Mouse (Mus musculus): Measurements from ENCODE around the gene Stac3. TPM values are rescaled to one million over a fixed set of nuclear protein-coding genes. Genes with fewer than 3 reads are reported as not detected.
A peak's percentile ranks its signal among the peaks of the same experiment; 100 is the strongest.

Gene Stac3
- polyA plus RNA-seq, 1 experiment from 2014 or later, result 2.2 TPM

GRCm38 (mm10) chr10:127510895-127511617 lies 9.6 kb downstream of the Stac3 start:
- Histone ChIP-seq H3K27me3 (peaks cover 72% of the 10 kb centered on the region), H3K4me3 (peak overlapping the region; percentile 37), H3K4me1 (peaks cover 74% of the 10 kb centered on the region), H3K36me3 (peaks cover 3% of the 10 kb centered on the region; the same call in 1 of the 2 replicates), H3K9ac (peak overlapping the region; percentile 65; the same call in 1 of the 2 replicates), H3K9me3 (replicated peaks) (no peaks in the 10 kb centered on the region), H3K27ac (peak overlapping the region; percentile 98), H3K4me2 (replicated peaks) (peak overlapping the region; percentile 75)
- ATAC-seq (ENCODE audit: low FRiP score), result no peak
- WGBS, result 5% methylated on average over 11 of the region's 11 CpGs

- peak; percentile 11; the same call in 1 of the 2 replicates for ATAC-seq (ENCODE audit: low FRiP score)
- Histone ChIP-seq H3K4me3 (peak overlapping the region; percentile 37), H3K27me3 (peaks cover 76% of the 10 kb centered on the region), H3K4me2 (replicated peaks) (peak overlapping the region; percentile 75), H3K9me3 (replicated peaks) (no peaks in the 10 kb centered on the region), H3K36me3 (no peaks in the 10 kb centered on the region), H3K4me1 (peaks cover 82% of the 10 kb centered on the region), H3K27ac (peak overlapping the region; percentile 98), H3K9ac (peak overlapping the region; percentile 65)
- 0% methylated on average over 44 of the region's 46 CpGs for WGBS
These were observed 10.3 kb downstream of the Stac3 start for GRCm38 (mm10) chr10:127511634-127512306.

- peak overlapping the region; percentile 75 for H3K4me2 ChIP-seq (replicated peaks)
- H3K4me3 ChIP-seq, result peak overlapping the region; percentile 37
- H3K36me3 ChIP-seq, result no peaks in the 10 kb centered on the region
- H3K9ac ChIP-seq, result peak overlapping the region; percentile 65
- 5% methylated on average over 7 of the region's 7 CpGs for WGBS
- H3K4me1 ChIP-seq, result peaks cover 87% of the 10 kb centered on the region
- no peak for ATAC-seq (ENCODE audit: low FRiP score)
- H3K9me3 ChIP-seq (replicated peaks), result no peaks in the 10 kb centered on the region
- H3K27ac ChIP-seq, result peak overlapping the region; percentile 98
- peaks cover 71% of the 10 kb centered on the region for H3K27me3 ChIP-seq
These were observed 10.8 kb downstream of the Stac3 start for GRCm38 (mm10) chr10:127512307-127512666.

- peaks cover 92% of the 10 kb centered on the region for H3K4me1 ChIP-seq
- peak overlapping the region; percentile 98 for H3K27ac ChIP-seq
- under 1% methylated on average over 27 of the region's 27 CpGs for WGBS
- H3K36me3 ChIP-seq, result peaks cover 2% of the 10 kb centered on the region; the same call in 1 of the 2 replicates
- peak overlapping the region; percentile 65 for H3K9ac ChIP-seq
- ATAC-seq (ENCODE audit: low FRiP score), result peak; percentile 27
- peaks cover 71% of the 10 kb centered on the region for H3K27me3 ChIP-seq
- H3K4me3 ChIP-seq, result 0 out of 2 replicates have a peak overlapping the region, but pooled peaks have one; percentile 10
- H3K9me3 ChIP-seq (replicated peaks), result no peaks in the 10 kb centered on the region
- peak overlapping the region; percentile 75 for H3K4me2 ChIP-seq (replicated peaks)
These were observed 11.3 kb downstream of the Stac3 start for GRCm38 (mm10) chr10:127512813-127513212.

GRCm38 (mm10) chr10:127513501-127514091 lies 12.1 kb downstream of the Stac3 start:
- H3K9ac ChIP-seq, result peak overlapping the region; percentile 29
- H3K4me1 ChIP-seq, result peaks cover 88% of the 10 kb centered on the region
- ATAC-seq (ENCODE audit: low FRiP score), result no peak; the same call in 1 of the 2 replicates
- peaks cover 74% of the 10 kb centered on the region for H3K27me3 ChIP-seq
- under 1% methylated on average over 16 of the region's 16 CpGs for WGBS
- H3K27ac ChIP-seq, result peak overlapping the region; percentile 98
- H3K4me3 ChIP-seq, result peak overlapping the region; percentile 10
- H3K36me3 ChIP-seq, result peaks cover 10% of the 10 kb centered on the region; the same call in 1 of the 2 replicates
- no peaks in the 10 kb centered on the region for H3K9me3 ChIP-seq (replicated peaks)
- peak overlapping the region; percentile 75 for H3K4me2 ChIP-seq (replicated peaks)

- H3K9ac ChIP-seq, result no peak overlapping the region
- 0 out of 2 replicates have a peak overlapping the region, but pooled peaks have one; percentile 10 for H3K4me3 ChIP-seq
- WGBS, result 9% methylated on average over 13 of the region's 13 CpGs
- peaks cover 15% of the 10 kb centered on the region; the same call in 1 of the 2 replicates for H3K36me3 ChIP-seq
- no peak for ATAC-seq (ENCODE audit: low FRiP score)
- peak overlapping the region; percentile 98 for H3K27ac ChIP-seq
- peak overlapping the region; percentile 75 for H3K4me2 ChIP-seq (replicated peaks)
- H3K9me3 ChIP-seq (replicated peaks), result no peaks in the 10 kb centered on the region
- H3K4me1 ChIP-seq, result peaks cover 86% of the 10 kb centered on the region
- peaks cover 75% of the 10 kb centered on the region for H3K27me3 ChIP-seq
These were observed 12.7 kb downstream of the Stac3 start for GRCm38 (mm10) chr10:127514111-127514698.

- Histone ChIP-seq H3K9ac (peak within 1 kb of the TSS; percentile 29; the same call in 1 of the 2 replicates), H3K4me3 (peak within 1 kb of the TSS; percentile 10; the same call in 1 of the 2 replicates), H3K27ac (peak within 1 kb of the TSS; percentile 98), H3K36me3 (peaks cover 15% of the 10 kb centered on the region; the same call in 1 of the 2 replicates), H3K9me3 (replicated peaks) (no peaks in the 10 kb centered on the region), H3K4me2 (replicated peaks) (peak within 1 kb of the TSS; percentile 75), H3K27me3 (peaks cover 70% of the 10 kb centered on the region), H3K4me1 (peaks cover 80% of the 10 kb centered on the region)
- 8% methylated on average over 6 of the region's 6 CpGs for WGBS
- no peak for ATAC-seq (ENCODE audit: low FRiP score)
These were observed 13.3 kb downstream of the Stac3 start, which contains the start of gene Ndufa4l2 for GRCm38 (mm10) chr10:127514764-127515163. Ndufa4l2 (plus strand) TSS chr10:127514967.

- Histone ChIP-seq H3K4me3 (no peak overlapping the region), H3K4me1 (peaks cover 76% of the 10 kb centered on the region), H3K36me3 (peaks cover 18% of the 10 kb centered on the region; the same call in 1 of the 2 replicates), H3K27ac (peak overlapping the region; percentile 7; the same call in 1 of the 2 replicates), H3K9ac (no peak overlapping the region), H3K4me2 (replicated peaks) (0 out of 2 replicates have a peak overlapping the region, but pooled peaks have one; percentile 0), H3K9me3 (replicated peaks) (no peaks in the 10 kb centered on the region), H3K27me3 (peaks cover 63% of the 10 kb centered on the region)
- WGBS, result 22% methylated on average over 9 of the region's 9 CpGs
- no peak for ATAC-seq (ENCODE audit: low FRiP score)
These were observed 13.9 kb downstream of the Stac3 start for GRCm38 (mm10) chr10:127515271-127515982.

- no peaks in the 10 kb centered on the region for H3K9me3 ChIP-seq (replicated peaks)
- peaks cover 76% of the 10 kb centered on the region for H3K4me1 ChIP-seq
- WGBS, result 15% methylated on average over 8 of the region's 8 CpGs
- H3K9ac ChIP-seq, result peak overlapping the region; percentile 41
- peak overlapping the region; percentile 40; the same call in 1 of the 2 replicates for H3K27ac ChIP-seq
- ATAC-seq (ENCODE audit: low FRiP score), result no peak
- H3K4me3 ChIP-seq, result no peak overlapping the region
- H3K4me2 ChIP-seq (replicated peaks), result peak overlapping the region; percentile 40
- H3K36me3 ChIP-seq, result peaks cover 18% of the 10 kb centered on the region; the same call in 1 of the 2 replicates
- peaks cover 58% of the 10 kb centered on the region for H3K27me3 ChIP-seq
These were observed 14.5 kb downstream of the Stac3 start for GRCm38 (mm10) chr10:127515983-127516459.

- Histone ChIP-seq H3K9me3 (replicated peaks) (no peaks in the 10 kb centered on the region), H3K9ac (peak overlapping the region; percentile 41), H3K4me1 (peaks cover 75% of the 10 kb centered on the region), H3K27me3 (peaks cover 58% of the 10 kb centered on the region), H3K27ac (peak overlapping the region; percentile 40; the same call in 1 of the 2 replicates), H3K4me3 (peak overlapping the region; percentile 4; the same call in 1 of the 2 replicates), H3K4me2 (replicated peaks) (peak overlapping the region; percentile 40), H3K36me3 (peaks cover 18% of the 10 kb centered on the region; the same call in 1 of the 2 replicates)
- WGBS, result 5% methylated on average over 30 of the region's 30 CpGs
- no peak; the same call in 1 of the 2 replicates for ATAC-seq (ENCODE audit: low FRiP score)
These were observed 15.2 kb downstream of the Stac3 start for GRCm38 (mm10) chr10:127516576-127517260.
